Mouse (Mus musculus) embryonic facial prominence, embryonic 14.5 days (tissue): Measurements from ENCODE around the gene Fgf22. TPM values are rescaled to one million over a fixed set of nuclear protein-coding genes. Genes with fewer than 3 reads are reported as not detected.

Experiments used
- ATAC-seq: fragments of 200-750 bp; cut with Nextera tagmentation; 2 replicates; pipeline ENCODE4 v1.8.0; 2017; ENCODE audit warnings: low read depth, moderate number of reproducible peaks, moderate TSS enrichment
- DNase-seq: peaks from one replicate; pipeline ENCODE4 v3.0.0-alpha.2; 2015; ENCODE audit warnings: low spot score
- H3K27ac ChIP-seq: fragments of 300-500 bp; sonication (generic); replicated peaks from 2 replicates; pipeline ENCODE4 v1.5.1; 2014; ENCODE audit warnings: low read depth, mild to moderate bottlenecking, low read length, moderate library complexity
- H3K27me3 ChIP-seq: fragments of 300-500 bp; sonication (generic); replicated peaks from 2 replicates; pipeline ENCODE4 v1.6.1; 2014; ENCODE audit warnings: low read length; ENCODE audit not compliant: control insufficient read depth, insufficient read depth
- H3K36me3 ChIP-seq: fragments of 300-500 bp; sonication (generic); 2 replicates; pipeline ENCODE4 v1.6.1; 2014; ENCODE audit warnings: low read length, mixed read lengths; ENCODE audit not compliant: control insufficient read depth, insufficient read depth
- H3K4me1 ChIP-seq: fragments of 300-500 bp; sonication (generic); 2 replicates; pipeline ENCODE4 v1.6.1; 2014; ENCODE audit warnings: antibody characterized with exemption, low read length; ENCODE audit not compliant: control insufficient read depth, insufficient read depth
- H3K4me2 ChIP-seq: fragments of 300-500 bp; sonication (generic); 2 replicates; pipeline ENCODE4 v1.6.1; 2014; ENCODE audit warnings: low read depth, mild to moderate bottlenecking, low read length, moderate library complexity, mixed read lengths
- H3K4me3 ChIP-seq: fragments of 300-500 bp; sonication (generic); 2 replicates; pipeline ENCODE4 v1.5.1; 2014; ENCODE audit warnings: low read depth, mild to moderate bottlenecking, low read length
- H3K9ac ChIP-seq: fragments of 300-500 bp; sonication (generic); 2 replicates; pipeline ENCODE4 v1.6.1; 2014; ENCODE audit warnings: low read depth, mild to moderate bottlenecking, low read length, moderate library complexity, mixed read lengths
- H3K9me3 ChIP-seq: fragments of 300-500 bp; sonication (generic); 2 replicates; pipeline ENCODE4 v1.6.1; 2016; ENCODE audit warnings: low read length; ENCODE audit not compliant: control insufficient read depth
- WGBS: fragments of 180-500 bp; shearing (Covaris S2); extraction: QIAGEN DNeasy Blood & Tissue Kit; methylation state at CpG from one replicate; pipeline ENCODE4 v1.1.7; 2014; 5-methylcytosine and 5-hydroxymethylcytosine counted together
- polyA plus RNA-seq: library from polyadenylated mRNA; unstranded; fragments of >200 nt; fragmentation: Nextera tagmentation; extraction: Ambion mirVana; gene quantifications from 2 replicates; pipeline ENCODE4 v1.2.1, GENCODE M21; 2014

Gene Fgf22
- polyA plus RNA-seq, 1 experiment from 2014 or later = 0.38 TPM

GRCm38 (mm10) chr10:79723692-79724091 is 31.2 kb upstream of the Fgf22 start:
- H3K27ac ChIP-seq = no peak overlapping the region
- peaks cover 4% of the 10 kb centered on the region for H3K27me3 ChIP-seq
- WGBS = 79% methylated on average over 7 of the region's 7 CpGs
- no peak overlapping the region for H3K9ac ChIP-seq
- no peak for ATAC-seq
- H3K4me1 ChIP-seq = no peaks in the 10 kb centered on the region
- DNase-seq = no peak
- H3K4me2 ChIP-seq = no peak overlapping the region
- no peaks in the 10 kb centered on the region for H3K9me3 ChIP-seq
- H3K4me3 ChIP-seq = no peak overlapping the region
- no peaks in the 10 kb centered on the region for H3K36me3 ChIP-seq

- Histone ChIP-seq H3K4me3 (no peak overlapping the region), H3K27ac (no peak overlapping the region)
- WGBS = 29% methylated on average over 11 of the region's 11 CpGs
Observed at GRCm38 (mm10) chr10:79726090-79726489, 28.8 kb upstream of the Fgf22 start.

GRCm38 (mm10) chr10:79728323-79729249 is 26.3 kb upstream of the Fgf22 start:
- no peaks in the 10 kb centered on the region for H3K27me3 ChIP-seq
- ATAC-seq (no peak), DNase-seq (no peak)
- H3K36me3 ChIP-seq = peaks cover 3% of the 10 kb centered on the region; the same call in 1 of the 2 replicates
- no peaks in the 10 kb centered on the region for H3K4me1 ChIP-seq
- WGBS = 71% methylated on average over 27 of the region's 28 CpGs
- H3K27ac ChIP-seq = no peak overlapping the region
- H3K9me3 ChIP-seq = no peaks in the 10 kb centered on the region
- no peak overlapping the region for H3K4me3 ChIP-seq
- H3K4me2 ChIP-seq = no peak overlapping the region
- no peak overlapping the region for H3K9ac ChIP-seq

More at GRCm38 (mm10) chr10:79726090-79726489, 28.8 kb upstream of the Fgf22 start:
- Histone ChIP-seq H3K4me1 (no peaks in the 10 kb centered on the region), H3K9me3 (no peaks in the 10 kb centered on the region), H3K36me3 (no peaks in the 10 kb centered on the region), H3K4me2 (no peak overlapping the region), H3K27me3 (no peaks in the 10 kb centered on the region), H3K9ac (no peak overlapping the region)
- no peak for DNase-seq
- no peak for ATAC-seq

- H3K27me3 ChIP-seq = no peaks in the 10 kb centered on the region
- ATAC-seq = no peak
- no peak overlapping the region for H3K9ac ChIP-seq
- DNase-seq = no peak
- H3K36me3 ChIP-seq = peaks cover 11% of the 10 kb centered on the region
- no peaks in the 10 kb centered on the region for H3K4me1 ChIP-seq
- 84% methylated on average over 12 of the region's 13 CpGs for WGBS
- no peak overlapping the region for H3K27ac ChIP-seq
- H3K9me3 ChIP-seq = no peaks in the 10 kb centered on the region
- no peak overlapping the region for H3K4me3 ChIP-seq
- no peak overlapping the region for H3K4me2 ChIP-seq
Observed at GRCm38 (mm10) chr10:79729357-79729965, 25.4 kb upstream of the Fgf22 start.

- DNase-seq = no peak
- Histone ChIP-seq H3K27me3 (no peaks in the 10 kb centered on the region), H3K4me3 (no peak overlapping the region), H3K27ac (no peak overlapping the region), H3K9ac (no peak overlapping the region), H3K36me3 (peaks cover 41% of the 10 kb centered on the region), H3K4me1 (no peaks in the 10 kb centered on the region), H3K9me3 (peaks cover 23% of the 10 kb centered on the region), H3K4me2 (no peak overlapping the region)
- ATAC-seq = no peak
- WGBS = 90% methylated on average over 1 of the region's 1 CpGs
Observed at GRCm38 (mm10) chr10:79732500-79732899, 22.4 kb upstream of the Fgf22 start.

- Histone ChIP-seq H3K36me3 (peaks cover 55% of the 10 kb centered on the region), H3K9me3 (peaks cover 36% of the 10 kb centered on the region)
Observed at GRCm38 (mm10) chr10:79733847-79734246, 21.0 kb upstream of the Fgf22 start.

GRCm38 (mm10) chr10:79735361-79735760 is 19.5 kb upstream of the Fgf22 start:
- Histone ChIP-seq H3K4me3 (no peak overlapping the region), H3K9me3 (peaks cover 51% of the 10 kb centered on the region), H3K9ac (no peak overlapping the region), H3K4me1 (no peaks in the 10 kb centered on the region), H3K27me3 (no peaks in the 10 kb centered on the region), H3K4me2 (no peak overlapping the region), H3K27ac (no peak overlapping the region), H3K36me3 (peaks cover 70% of the 10 kb centered on the region)
- DNase-seq (no peak), ATAC-seq (no peak)
- 49% methylated on average over 14 of the region's 52 CpGs for WGBS

More at GRCm38 (mm10) chr10:79733847-79734246, 21.0 kb upstream of the Fgf22 start:
- Histone ChIP-seq H3K4me1 (no peaks in the 10 kb centered on the region), H3K9ac (no peak overlapping the region), H3K27ac (no peak overlapping the region), H3K4me3 (no peak overlapping the region), H3K4me2 (no peak overlapping the region), H3K27me3 (no peaks in the 10 kb centered on the region)
- DNase-seq (no peak), ATAC-seq (no peak)
- WGBS = 97% methylated on average over 15 of the region's 15 CpGs

- peaks cover 61% of the 10 kb centered on the region for H3K9me3 ChIP-seq
- H3K4me2 ChIP-seq = no peak overlapping the region
- H3K27ac ChIP-seq = no peak overlapping the region
- H3K9ac ChIP-seq = no peak overlapping the region
- WGBS = 84% methylated on average over 10 of the region's 14 CpGs
- H3K4me3 ChIP-seq = no peak overlapping the region
- H3K4me1 ChIP-seq = no peaks in the 10 kb centered on the region
- H3K27me3 ChIP-seq = no peaks in the 10 kb centered on the region
- peaks cover 83% of the 10 kb centered on the region for H3K36me3 ChIP-seq
- no peak for ATAC-seq
- no peak for DNase-seq
Observed at GRCm38 (mm10) chr10:79736706-79737105, 18.2 kb upstream of the Fgf22 start.
